Mouse (Mus musculus): ENCODE results near the gene Stk17b. TPM values are rescaled to one million over a fixed set of nuclear protein-coding genes. Genes with fewer than 3 reads are reported as not detected.

The Stk17b gene
- polyA plus RNA-seq (2015; fragmentation: Nextera tagmentation; extraction: Ambion mirVana) = 33.7 and 37.0 TPM in 2 replicates

GRCm38 (mm10) chr1:53784721-53785418, at the start of gene Stk17b:
Gene Stk17b (minus strand): TSS chr1:53785224.

GRCm38 (mm10) chr1:53706431-53707361, 78.3 kb downstream of the Stk17b start, which contains the start of gene Dnah7a:
Gene Dnah7a (minus strand): TSS chr1:53706784.

Other genes with a start within 250 kb of the Stk17b start
- gene Dnah7a, start 78.4 kb downstream of the Stk17b start, polyA plus RNA-seq (2015; fragmentation: Nextera tagmentation; extraction: Ambion mirVana) = 0.18 TPM in 1 of 2 replicates, not detected in the other